Mouse (Mus musculus) layer of hippocampus, postnatal 10 days (tissue): ENCODE results near the gene Pigx. TPM values are rescaled to one million over a fixed set of nuclear protein-coding genes. Genes with fewer than 3 reads are reported as not detected.

ENCODE experiments used
- DNase-seq, 2 experiments: peaks; one replicate each; pipeline ENCODE4 v3.0.0; 2021; ENCODE audit warnings: low spot score in 2 of 2
- long read RNA-seq: library from polyadenylated mRNA; stranded (forward); transcript quantifications from one replicate; pipeline ENCODE4 v2.0.0, GENCODE M21; 2023
- total RNA-seq, 2 experiments: library from RNA; stranded (reverse); gene quantifications; 2 replicates each; pipeline ENCODE4 v1.2.3; 2021

Gene Pigx
- 10 to 100 TPM; 31.6 to 36.3 TPM for total RNA-seq
- long read RNA-seq, transcript Pigx-211 (6 exons, 982 nt) = minor isoform, 13 of 58 reads
- long read RNA-seq, transcript Pigx-201 (6 exons, 993 nt) = major isoform, 24 of 58 reads
- long read RNA-seq, partial matches to known transcripts = 2 of 58 reads
- long read RNA-seq, other reads (novel, unspliced or antisense) = 18 of 58 reads

DNA sequence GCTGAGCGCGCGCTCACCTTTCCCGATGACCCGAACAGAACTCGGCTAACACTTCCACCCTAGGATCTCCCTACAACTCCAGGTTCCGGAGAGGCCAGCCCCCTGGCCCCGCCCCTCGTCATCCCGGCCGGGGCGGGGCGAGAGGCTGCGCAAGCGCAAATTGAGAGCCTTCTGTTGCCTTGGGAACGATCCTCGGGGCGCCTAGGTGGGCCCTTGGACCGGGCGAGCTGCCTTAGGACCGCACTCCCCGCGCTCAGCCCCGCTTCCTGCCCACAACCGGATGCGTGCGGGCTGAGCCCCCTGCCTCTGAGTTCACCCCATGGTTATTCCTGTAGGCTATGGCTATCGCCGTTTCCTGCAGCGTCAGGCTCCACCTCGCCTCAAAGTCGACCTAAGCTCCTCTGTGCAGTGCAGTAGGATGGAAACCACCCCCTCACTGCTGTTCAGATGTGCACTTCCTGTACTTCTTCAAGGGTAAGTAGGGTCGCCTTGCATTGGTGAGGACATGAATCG lies at the start of gene Pigx, which contains the start of gene Cep19:
Gene Pigx (minus strand): TSS at position 103 of the 513 bp plus-strand sequence.
Gene Cep19 (plus strand): TSS at position 163 of the 513 bp plus-strand sequence.
- peak; percentile 85 to 90 for DNase-seq

DNA sequence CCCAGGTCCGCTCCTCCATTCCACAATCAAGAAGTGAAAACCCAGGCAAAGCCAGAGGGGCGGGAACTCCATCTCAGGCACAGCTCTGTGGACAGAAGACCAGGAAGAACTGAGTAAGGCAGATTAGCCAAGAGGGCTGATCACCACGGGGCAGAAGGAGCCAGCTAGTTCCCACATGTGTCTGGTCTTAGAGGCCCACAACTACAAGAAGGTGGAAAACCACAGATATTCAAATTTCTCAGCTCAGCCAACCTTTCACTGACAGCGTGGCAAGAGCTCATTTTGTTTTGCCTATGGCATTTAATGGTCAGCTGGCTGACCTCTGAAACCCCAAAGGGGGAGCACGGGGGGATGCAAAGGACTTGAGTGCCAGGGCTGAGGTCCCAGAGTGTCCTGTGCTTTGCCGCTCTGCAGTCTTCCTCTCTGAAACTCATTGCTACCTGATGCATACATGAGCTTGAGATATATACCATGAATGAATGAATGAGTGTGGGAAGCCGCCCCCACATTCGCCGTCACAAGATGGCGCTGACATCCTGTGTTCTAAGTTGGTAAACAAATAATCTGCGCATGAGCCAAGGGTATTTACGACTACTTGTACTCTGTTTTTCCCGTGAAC lies 48.2 kb upstream of the Pigx start:
- no peak for DNase-seq

DNA sequence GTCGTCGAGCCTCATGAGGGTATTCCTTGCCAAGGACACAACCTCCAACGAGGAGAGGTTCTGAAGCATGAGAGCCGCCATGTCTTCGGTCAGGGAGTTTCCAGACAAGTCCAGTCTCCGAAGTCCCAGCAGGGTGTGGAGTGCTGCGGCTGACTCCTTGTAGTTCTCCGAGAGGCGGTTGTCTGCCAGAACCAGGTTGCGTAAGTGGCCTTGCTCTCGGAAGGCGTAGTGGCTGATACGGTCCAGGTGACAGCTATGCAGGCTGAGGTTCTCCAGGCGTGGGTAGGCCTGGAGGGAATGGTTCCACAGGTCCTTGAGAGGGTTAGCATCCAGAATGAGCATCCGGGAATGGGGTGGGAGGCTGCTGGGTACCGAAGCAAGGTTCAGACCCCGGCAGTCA lies 45.1 kb upstream of the Pigx start:
- DNase-seq = no peak

DNA sequence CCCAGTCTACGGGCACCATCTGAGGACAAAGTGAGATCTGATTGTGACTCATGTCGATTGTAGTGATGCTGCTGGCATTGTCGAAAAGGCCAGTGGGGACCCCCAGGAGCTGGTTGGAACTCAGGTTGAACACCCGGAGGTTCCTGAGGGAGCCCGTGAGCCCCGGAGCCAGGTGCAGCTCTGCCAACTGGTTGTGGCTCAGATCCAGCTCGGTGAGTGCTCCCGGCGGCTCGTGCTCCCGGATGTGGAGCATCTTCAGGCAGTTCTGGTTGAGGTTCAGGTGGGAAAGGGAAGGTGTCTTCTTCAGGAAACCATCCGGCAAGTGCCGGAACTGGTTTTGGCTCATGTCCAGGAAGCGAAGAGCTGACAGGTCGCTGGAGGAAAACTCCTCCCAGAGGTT lies 44.2 kb upstream of the Pigx start:
- no peak for DNase-seq

DNA sequence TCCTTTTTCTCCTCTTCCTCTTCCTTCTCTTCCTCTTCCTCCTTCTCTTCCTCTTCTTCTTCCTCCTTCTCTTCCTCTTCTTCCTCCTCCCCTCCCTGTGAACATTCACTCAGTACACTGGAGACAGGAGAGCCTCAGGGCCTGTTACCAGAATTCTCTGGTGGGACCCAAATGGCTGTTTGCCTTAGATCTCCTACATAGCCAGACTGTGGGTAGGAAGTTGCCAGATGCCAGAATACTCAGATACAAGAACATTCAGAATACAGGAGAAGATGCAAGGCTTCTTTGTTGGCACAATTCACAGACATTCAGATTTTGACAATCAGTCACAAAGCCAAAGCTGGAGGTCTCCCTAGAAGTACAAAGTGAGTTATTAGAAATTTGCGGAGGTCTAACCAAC lies 39.4 kb upstream of the Pigx start:
- DNase-seq = no peak

DNA sequence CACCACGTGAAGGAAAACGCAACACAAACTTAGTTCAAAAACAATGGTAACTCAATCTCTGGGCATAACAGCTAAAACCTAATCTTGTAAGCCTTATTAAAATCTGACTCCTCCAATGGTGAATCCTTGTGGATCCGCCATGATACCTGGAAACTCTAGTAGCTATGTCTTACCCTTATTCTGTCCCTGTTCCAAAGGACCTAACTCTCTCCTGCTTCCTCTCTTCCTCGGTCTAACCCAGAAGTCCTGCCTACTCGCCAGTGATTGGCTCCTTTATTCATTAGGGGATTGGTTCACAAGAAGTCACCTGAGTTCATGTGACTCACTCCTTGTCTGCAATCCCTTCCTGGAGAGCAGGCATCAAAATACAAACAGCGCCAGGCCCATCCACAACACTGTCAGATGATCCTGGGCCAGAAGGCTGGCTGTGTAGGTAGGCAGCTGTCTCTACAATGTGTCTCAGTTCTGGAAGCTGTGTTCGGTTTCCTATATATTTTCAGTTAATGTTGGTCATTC lies 36.4 kb upstream of the Pigx start:
- no peak for DNase-seq

DNA sequence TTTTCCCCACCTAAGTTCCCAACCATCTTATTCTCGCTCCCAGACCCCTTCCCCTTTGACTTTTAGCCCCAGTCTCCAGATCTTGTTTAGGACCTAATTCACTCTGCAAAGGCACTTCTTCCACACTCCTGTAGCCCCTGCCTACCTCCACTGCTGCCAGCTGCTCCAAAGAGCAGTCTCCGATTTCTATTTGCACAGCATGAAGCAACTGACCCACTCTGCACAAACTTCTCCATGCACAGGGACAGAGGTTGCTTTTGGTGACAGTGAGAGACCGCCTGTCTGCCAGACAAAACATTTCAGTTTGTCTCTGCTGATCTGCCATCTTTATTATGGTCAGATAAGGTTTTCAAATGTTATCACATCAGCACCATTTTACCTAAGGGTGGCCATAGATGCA lies 33.6 kb upstream of the Pigx start:
- DNase-seq = no peak

DNA sequence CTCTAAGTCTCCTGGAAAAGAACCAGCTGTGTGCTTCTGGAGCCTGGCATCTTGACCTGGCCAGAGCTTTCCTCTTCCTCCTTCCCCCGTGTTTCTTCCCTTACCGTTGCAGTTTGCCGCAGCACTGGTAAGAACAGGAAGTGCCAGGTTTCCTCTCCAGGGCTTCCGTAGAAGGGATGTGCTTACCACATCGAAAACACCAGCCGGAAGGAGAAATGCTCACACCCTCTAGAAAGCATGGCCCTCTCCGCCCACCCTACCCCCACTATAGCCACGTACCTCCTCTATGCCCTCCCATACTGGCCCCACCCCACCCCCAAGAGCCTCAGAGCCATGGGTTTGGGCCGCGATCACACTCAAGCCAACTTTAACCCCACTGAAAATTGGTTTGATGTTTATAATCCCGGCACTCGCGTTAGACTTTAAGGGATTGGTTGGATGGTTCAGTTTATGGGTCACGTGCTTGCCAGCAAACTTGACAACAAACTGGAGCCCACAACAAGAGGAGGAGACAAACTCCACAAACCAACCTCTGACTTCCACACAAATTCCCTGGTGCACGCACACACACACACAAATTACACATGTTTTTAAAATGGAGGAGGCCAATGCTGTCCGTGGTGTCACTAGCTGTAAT lies 30.8 kb upstream of the Pigx start:
- DNase-seq = no peak

DNA sequence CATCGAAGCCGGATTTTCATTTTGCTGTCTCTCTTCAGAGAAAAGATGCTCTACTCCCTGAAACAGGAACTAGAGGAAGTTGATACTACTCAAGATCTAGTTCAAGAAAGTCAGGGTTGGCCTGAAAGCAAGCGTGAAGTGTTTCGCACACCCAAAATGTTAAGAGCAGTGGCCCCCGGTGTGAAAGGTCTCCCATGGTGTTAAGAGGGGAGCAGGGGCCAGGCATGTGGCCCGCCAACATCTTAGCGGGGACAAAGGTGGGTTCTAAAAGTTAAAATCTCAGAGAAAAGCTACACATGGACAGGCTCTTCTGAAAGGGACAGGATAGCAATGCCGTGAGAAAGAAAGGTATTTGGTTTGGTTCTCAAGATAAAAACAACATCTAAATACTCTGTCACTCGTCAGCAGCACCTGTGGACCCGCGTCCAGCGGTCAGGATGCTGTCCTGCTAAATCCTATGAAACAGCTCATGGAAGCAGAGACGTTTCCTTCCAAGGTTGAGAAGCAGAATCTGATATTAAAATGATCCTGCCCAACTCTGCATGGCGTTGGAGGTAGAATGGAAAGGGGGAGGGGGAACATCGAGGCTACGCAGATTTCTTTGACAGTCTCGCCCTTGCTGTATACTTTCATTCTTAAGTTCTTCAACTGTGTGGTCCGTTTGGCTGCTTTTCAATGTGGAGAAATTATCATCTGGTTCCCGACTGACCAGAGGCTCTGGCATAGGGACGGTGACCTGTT lies 30.1 kb upstream of the Pigx start:
- DNase-seq = no peak

DNA sequence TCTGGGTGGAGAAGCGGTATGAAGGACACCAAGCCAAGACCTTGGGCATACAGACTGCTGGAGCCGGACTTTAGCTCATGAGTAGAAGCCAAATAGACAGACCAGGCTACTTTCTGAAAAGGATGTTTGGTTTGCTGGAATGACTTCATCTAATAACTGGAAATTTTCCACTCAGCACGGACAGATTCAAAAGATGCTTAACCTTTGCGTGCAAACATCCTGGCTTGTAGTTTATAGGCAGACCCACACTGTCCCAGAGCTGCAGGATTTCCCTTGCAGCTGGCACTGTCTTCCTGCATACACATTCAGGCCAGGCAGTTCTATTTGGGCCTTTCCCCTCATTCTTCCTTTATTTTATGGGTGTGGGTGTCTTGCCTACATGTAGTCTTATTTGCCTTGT lies 27.5 kb upstream of the Pigx start:
- no peak for DNase-seq

DNA sequence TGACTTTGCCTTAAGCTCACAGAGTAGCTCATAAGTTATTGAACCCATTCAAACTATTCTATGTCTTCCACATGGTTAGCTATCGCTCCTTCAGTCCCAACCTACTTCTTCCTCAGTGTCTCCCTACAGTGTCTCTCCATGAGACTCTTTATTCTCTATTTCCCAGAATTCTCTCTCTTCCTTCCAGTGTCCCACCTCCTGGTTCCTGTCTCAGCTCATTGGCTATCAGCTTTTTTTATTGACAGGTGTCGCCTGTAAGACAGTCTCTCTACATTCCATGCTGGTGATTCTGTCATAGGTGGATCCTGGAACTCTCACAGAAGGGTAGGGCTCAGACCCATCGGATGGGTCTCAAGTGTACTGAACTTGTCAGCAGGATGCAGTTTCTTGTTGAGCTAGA lies 25.8 kb upstream of the Pigx start:
- DNase-seq = no peak

DNA sequence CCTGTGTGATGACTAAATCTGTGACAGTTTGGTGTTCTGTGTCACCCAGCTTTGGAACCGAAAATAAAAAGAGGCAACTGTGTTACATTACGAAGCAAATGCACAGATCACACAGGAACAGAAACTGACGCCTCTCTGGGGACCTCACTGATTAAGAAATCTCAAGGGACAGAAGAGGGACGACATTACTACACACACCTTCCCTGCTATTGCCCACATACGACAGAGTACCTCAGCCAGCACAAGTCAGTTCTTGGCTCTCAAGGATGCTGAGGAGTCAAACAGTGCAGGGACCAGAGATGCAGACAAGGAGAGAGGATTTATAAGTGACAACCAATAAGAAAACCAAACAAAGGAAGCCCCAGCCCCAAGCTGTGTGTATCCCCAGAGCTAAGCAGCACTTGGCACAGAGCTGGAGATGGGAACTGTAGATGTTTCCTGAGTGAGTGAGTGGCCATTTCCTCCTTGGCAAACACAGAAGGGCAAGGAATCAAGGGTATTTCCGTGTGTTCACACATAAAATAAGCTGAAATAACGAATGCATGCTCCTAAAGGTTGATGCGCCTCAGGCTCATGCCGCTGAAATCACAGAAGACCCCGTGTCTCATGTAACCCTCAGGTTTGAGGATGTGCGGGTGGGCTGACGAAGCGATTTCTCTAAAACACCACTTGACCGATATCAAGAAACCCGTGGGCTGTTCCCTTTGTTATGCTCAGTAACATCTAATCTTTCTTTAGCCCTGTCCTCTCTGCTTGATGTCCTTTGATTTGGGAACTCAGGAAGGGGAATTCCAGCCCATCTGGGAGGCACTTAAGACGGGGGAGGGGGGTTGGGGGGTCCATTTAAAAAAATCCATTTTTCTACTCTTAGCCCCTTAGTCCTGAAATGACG lies 25.1 kb upstream of the Pigx start:
- DNase-seq = no peak

DNA sequence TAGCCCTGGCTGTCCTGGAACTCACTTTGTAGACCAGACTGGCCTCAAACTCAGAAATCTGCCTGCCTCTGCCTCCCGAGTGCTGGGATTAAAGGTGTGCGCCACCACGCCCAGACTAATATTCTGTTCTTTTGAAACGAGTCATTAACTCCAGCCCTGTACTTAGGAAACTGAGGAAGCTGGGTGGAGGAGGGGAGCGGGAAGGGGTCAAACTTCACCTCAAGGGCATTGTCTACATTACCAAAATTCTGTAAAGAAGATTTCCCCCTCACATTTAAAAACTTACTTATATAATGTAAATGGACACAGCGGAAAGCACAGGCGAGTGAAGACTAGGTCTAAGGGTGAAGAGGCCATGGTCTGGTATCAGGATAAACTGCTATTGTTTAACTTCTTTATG lies 24.5 kb upstream of the Pigx start:
- no peak for DNase-seq

DNA sequence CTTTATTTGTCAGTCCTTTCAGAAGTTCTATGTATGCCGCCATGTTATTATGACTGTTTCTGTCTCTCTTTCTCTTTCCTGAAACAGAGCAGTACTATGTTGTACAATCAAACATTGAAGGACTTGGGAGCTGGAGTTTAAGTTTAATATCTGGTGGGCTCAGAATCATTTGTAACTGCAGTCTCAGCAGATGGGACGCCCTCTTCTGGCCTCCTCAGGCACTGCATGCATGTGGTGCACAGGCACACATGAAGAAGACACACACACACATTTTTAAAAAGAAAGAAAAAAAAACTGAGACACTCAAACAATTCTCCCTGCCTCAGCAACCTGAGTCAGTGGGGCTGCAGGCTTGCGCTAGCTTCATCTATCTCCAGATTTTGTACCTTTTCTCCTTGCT lies 20.9 kb upstream of the Pigx start:
- DNase-seq = no peak

DNA sequence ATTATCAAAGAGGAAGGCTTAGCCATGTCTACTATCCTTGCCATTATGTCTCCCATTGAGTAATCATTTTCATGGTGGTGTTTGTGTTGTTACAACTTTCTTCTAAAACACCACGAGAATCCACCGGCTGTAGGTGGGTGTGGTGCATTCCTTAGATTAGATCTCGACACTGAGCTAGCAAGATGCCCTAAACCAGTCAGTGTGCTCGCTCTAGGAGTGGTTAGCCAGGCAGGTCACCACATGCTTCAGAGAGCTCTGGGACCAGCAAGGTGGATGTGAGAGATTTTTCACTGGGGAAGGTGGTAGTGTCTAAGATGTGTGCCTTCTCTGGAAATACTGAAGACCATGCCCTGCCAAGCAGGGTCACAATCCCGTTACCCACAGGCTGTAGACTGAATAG lies 16.6 kb upstream of the Pigx start:
- no peak for DNase-seq

DNA sequence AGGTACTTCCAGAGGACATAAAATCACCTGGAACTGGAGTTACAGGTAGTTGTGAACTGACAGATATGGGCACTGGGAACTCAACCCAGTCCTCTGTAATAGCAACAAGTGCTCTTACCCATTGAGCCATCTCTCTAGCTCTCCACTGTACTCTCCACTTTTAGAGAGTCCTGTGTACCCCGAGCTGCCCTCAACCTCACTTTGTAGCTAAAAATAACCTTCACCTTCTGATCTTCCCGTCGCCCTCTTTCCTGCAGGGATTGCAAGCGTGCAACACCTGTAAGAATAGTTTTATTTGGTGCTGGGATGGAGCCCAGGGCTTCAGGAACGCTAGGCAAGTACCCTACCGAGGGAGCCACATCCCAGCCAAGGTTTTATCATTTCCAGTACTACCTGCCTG lies 16.2 kb upstream of the Pigx start:
- no peak for DNase-seq

DNA sequence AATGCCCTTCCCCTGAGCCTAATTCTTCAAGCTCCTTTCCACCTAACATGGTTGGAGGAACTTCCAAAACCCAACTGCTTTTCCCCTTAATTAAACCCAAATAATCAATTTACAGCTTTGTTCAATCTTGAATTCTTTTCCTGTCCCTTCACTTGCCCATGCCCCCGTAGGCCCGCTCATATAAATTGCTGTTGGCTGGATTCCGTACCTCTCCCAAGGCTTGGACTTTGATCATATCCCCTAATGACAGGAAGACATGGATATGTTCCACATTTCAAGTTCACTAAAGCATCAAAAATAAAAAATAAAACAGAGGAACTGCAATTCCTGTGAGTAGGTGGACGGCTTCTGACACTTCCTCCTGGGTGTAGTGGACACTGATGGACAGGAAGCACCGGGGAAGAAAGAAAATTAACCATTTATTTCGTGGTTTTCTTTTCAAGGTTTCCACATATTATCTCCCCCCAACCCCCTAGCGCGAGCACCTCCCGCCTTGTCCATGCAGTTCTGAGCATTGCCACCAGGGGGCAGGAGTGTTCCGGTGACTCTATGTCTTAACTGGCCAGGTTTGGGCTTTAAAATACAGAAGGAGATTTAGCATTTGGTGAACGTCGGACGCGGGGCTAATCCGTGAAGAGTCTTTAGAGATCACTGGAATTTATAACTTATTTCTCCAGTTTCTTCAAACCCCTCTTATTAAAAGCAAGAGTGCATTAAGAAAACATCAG lies 15.6 kb upstream of the Pigx start:
- DNase-seq = peak; percentile 93 to 95

DNA sequence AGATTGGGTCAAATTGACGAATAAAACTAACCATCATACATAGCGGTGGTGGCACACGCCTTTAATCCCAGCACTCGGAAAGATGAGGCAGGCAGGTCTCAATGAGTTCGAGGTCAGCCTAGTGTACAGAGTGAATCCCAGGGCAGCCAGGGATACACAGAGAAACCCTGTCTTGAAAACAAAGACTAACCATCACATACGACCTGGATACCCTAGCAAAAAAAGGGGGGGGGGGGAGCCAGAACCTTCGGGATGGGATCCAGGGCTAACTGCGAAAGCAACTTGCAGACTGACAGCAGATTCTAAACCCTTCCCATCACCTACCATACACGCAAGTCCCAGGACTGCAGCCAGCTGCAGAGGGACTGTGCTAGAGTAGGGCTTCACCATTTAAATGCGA lies 14.9 kb upstream of the Pigx start:
- DNase-seq = no peak

DNA sequence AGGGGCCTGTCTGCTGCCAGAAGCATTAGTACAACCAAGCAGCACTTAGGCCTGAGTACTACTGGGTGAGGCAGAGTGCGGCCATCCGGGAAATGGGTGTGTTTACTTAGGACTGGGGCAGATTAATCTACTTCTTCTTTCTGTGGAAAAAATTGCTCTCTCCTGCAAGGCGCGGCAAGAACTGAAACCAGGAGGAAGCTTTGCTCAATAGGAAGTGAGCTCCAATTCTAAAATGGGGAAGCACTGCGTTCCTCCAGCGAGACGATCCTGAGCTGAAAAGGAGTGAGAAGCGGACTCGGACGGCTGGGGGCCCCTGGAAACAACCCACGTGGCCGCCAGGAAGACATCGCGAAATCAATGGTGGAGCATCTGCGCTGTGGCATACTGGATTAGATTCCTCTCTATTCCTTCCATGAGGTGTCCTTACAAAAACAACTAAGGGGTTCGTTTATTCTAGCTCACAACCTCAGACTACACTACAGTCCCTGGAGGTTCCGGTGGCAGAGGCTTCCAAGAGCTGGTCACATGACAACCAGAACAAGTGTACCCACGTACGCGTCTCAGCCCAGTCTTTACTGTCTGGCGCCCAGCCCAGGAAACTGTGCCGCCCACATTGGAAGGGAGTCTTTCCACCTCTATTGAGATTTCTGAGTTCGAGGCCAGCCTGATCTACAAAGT lies 14.1 kb upstream of the Pigx start:
- DNase-seq = peak; percentile 48 to 53
